10 mouse cellular contexts compared by ENCODE assay signal in the genomic region with DNA sequence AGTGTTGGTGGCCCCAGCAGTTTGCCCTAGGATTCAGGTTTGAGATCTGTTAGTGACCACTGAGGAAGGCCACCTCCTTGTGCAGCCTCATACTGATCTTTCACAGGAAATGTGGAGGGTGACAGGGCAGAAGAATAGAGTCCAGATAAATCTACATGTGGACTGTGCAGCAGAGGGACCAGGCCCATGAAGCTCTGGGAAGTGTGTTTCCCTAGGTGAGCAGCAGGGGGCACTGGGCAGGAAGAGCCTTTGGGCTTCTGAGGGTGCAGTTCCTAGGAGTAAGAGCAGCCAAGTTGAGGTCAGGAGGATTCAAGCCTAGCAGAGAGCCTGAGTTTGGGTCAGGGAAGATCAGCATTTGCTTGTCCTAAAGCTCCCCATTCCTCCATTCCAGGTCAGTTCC. TPM values are rescaled to one million over a fixed set of nuclear protein-coding genes. Genes with fewer than 3 reads are reported as not detected.
DNase-seq lines count a peak whose midpoint lies in the region; ATAC-seq and TF ChIP-seq lines count a peak whose summit lies in the region.
"Had no signal": no experiment of that assay in that cellular context is flagged by ENCODE, and none has a peak within 500 bp of the region (broad histone marks: within the 10 kb centered on the region; RNA-seq: fewer than 3 reads in every experiment).

No protein-coding gene starts in this region.

- no peak overlapping the region for H3K4me2 ChIP-seq in heart, embryonic 12.5 days
- H3K4me2 ChIP-seq in lung, embryonic 14.5 days, result no peak overlapping the region
- H3K4me2 ChIP-seq in midbrain, embryonic 16.5 days (ENCODE audit: low read length), result no peak overlapping the region
- H3K4me2 ChIP-seq: stomach, embryonic 15.5 days had no signal

- H3K27ac ChIP-seq in heart, embryonic 12.5 days (ENCODE audit: poor library complexity, severe bottlenecking), result no peak overlapping the region
- no peak overlapping the region for H3K27ac ChIP-seq in lung, embryonic 14.5 days (ENCODE audit: low read depth)
- no peak overlapping the region for H3K27ac ChIP-seq in midbrain, embryonic 16.5 days (ENCODE audit: low read length)
- H3K27ac ChIP-seq: stomach, embryonic 15.5 days had no signal

- H3K4me1 ChIP-seq in heart, embryonic 12.5 days (replicated peaks), result no peaks in the 10 kb centered on the region
- no peaks in the 10 kb centered on the region for H3K4me1 ChIP-seq in lung, embryonic 14.5 days (ENCODE audit: insufficient read depth)
- H3K4me1 ChIP-seq in midbrain, embryonic 16.5 days (ENCODE audit: control insufficient read depth, insufficient read depth, low read length), result no peaks in the 10 kb centered on the region
- H3K4me1 ChIP-seq: stomach, embryonic 15.5 days had no signal

- H3K9ac ChIP-seq in heart, embryonic 12.5 days, result no peak overlapping the region
- H3K9ac ChIP-seq in lung, embryonic 14.5 days, result no peak overlapping the region
- no peak overlapping the region for H3K9ac ChIP-seq in midbrain, embryonic 16.5 days (ENCODE audit: low read depth, low read length)
- H3K9ac ChIP-seq: stomach, embryonic 15.5 days had no signal

- DNase-seq in heart, adult 11 months, result peak; percentile 81
- DNase-seq in 416B (ENCODE audit: low read depth), result peak; percentile 56
- peak; percentile 24 for DNase-seq in adrenal gland, postnatal 14 days
- DNase-seq in lung, embryonic 14.5 days, result no peak
- DNase-seq in frontal cortex, postnatal 25 days (ENCODE audit: low spot score in 2 of 2), result no peak
- no peak for DNase-seq in left cerebral cortex, postnatal 14 days (ENCODE audit: low spot score in 2 of 2)

- H3K9me3 ChIP-seq in heart, embryonic 12.5 days (replicated peaks), result 0 out of 2 replicates have a peak, but pooled peaks cover 4% of the 10 kb centered on the region
- no peaks in the 10 kb centered on the region for H3K9me3 ChIP-seq in lung, embryonic 14.5 days (ENCODE audit: low read depth, low read length)
- no peaks in the 10 kb centered on the region for H3K9me3 ChIP-seq in midbrain, embryonic 16.5 days (replicated peaks; ENCODE audit: control insufficient read depth, low read length, poor library complexity, severe bottlenecking)
- H3K9me3 ChIP-seq: stomach, embryonic 15.5 days had no signal

- no peaks in the 10 kb centered on the region for H3K27me3 ChIP-seq in heart, embryonic 12.5 days (replicated peaks)
- H3K27me3 ChIP-seq in lung, embryonic 14.5 days (ENCODE audit: insufficient read depth, low read length), result no peaks in the 10 kb centered on the region
- H3K27me3 ChIP-seq in midbrain, embryonic 16.5 days (ENCODE audit: control insufficient read depth, insufficient read depth, low read depth, low read length), result no peaks in the 10 kb centered on the region
- H3K27me3 ChIP-seq: stomach, embryonic 15.5 days had no signal

- H3K4me3 ChIP-seq in heart, embryonic 12.5 days, result no peak overlapping the region
- no peak overlapping the region for H3K4me3 ChIP-seq in lung, embryonic 14.5 days (ENCODE audit: low read depth, low read length)
- no peak overlapping the region for H3K4me3 ChIP-seq in midbrain, embryonic 16.5 days (ENCODE audit: low read depth, low read length)
- H3K4me3 ChIP-seq: stomach, embryonic 15.5 days had no signal

- intact Hi-C loops in left cerebral cortex, postnatal 14 days (cut with DNase I), result no loop called here

- ATAC-seq in heart, embryonic 12.5 days (ENCODE audit: insufficient number of reproducible peaks, low FRiP score), result no peak
- no peak for ATAC-seq in lung, embryonic 14.5 days (ENCODE audit: insufficient read depth)
- no peak for ATAC-seq in midbrain, embryonic 16.5 days

- no peaks in the 10 kb centered on the region for H3K36me3 ChIP-seq in heart, embryonic 12.5 days
- H3K36me3 ChIP-seq in lung, embryonic 14.5 days (ENCODE audit: insufficient read depth), result no peaks in the 10 kb centered on the region
- H3K36me3 ChIP-seq in midbrain, embryonic 16.5 days (ENCODE audit: control insufficient read depth, insufficient read depth, low read length), result no peaks in the 10 kb centered on the region
- H3K36me3 ChIP-seq: stomach, embryonic 15.5 days had no signal

- TF ChIP-seq CTCF in lung, embryonic 14.5 days (IDR thresholded peaks at IDR 0.05; ENCODE audit: low read depth), result peak; percentile 36

RNA-seq across cellular contexts. Expression of a gene that starts 13.2 kb away (rescaled TPM):
- polyA plus RNA-seq in heart, embryonic 12.5 days (2016; fragmentation: Nextera tagmentation; extraction: Ambion mirVana), result not detected in 2 replicates
- not detected in 2 replicates for total RNA-seq in adrenal gland, postnatal 14 days (2021)
- not detected in 2 replicates for polyA plus RNA-seq in lung, embryonic 14.5 days (2014; fragmentation: Nextera tagmentation; extraction: Ambion mirVana)
- under 1 TPM in 1 of 2 experiments, not detected in 1; 0.47 TPM for total RNA-seq in left cerebral cortex, postnatal 14 days (2021)
- 0.90 and 1.3 TPM in 2 replicates for polyA plus RNA-seq in midbrain, embryonic 16.5 days (2015; fragmentation: Nextera tagmentation; extraction: Ambion mirVana)
- polyA plus RNA-seq: gonadal fat pad, adult 2 months; stomach, embryonic 15.5 days had no signal

RNA-seq across cellular contexts. Expression of a gene that starts 52.9 kb away (rescaled TPM):
- not detected in 2 replicates for polyA plus RNA-seq in heart, embryonic 12.5 days (2016; fragmentation: Nextera tagmentation; extraction: Ambion mirVana)
- 0.30 and 0.68 TPM in 2 replicates for total RNA-seq in adrenal gland, postnatal 14 days (2021)
- 0.26 and 0.32 TPM in 2 replicates for polyA plus RNA-seq in lung, embryonic 14.5 days (2014; fragmentation: Nextera tagmentation; extraction: Ambion mirVana)
- total RNA-seq in left cerebral cortex, postnatal 14 days (2021), result not detected
- not detected in 2 replicates for polyA plus RNA-seq in midbrain, embryonic 16.5 days (2015; fragmentation: Nextera tagmentation; extraction: Ambion mirVana)

Comparison
In these comparisons a context has a peak if more than half of its experiments do, and no peak if none do; other contexts are left out.
1. DNase-seq: peak in heart, adult 11 months (single experiment), 416B (single experiment) and adrenal gland, postnatal 14 days (single experiment); none in lung, embryonic 14.5 days (single experiment), frontal cortex, postnatal 25 days (0 of 2) and left cerebral cortex, postnatal 14 days (0 of 2).